Mouse (Mus musculus) limb, embryonic 12.5 days (tissue): ENCODE data around the gene Amigo1. TPM values are rescaled to one million over a fixed set of nuclear protein-coding genes. Genes with fewer than 3 reads are reported as not detected.

Source experiments
- polyA plus RNA-seq: library from polyadenylated mRNA; unstranded; fragments of >200 nt; fragmentation: Nextera tagmentation; extraction: Ambion mirVana; gene quantifications from 2 replicates; pipeline ENCODE4 v1.2.1, GENCODE M21; 2016

Amigo1 gene
- polyA plus RNA-seq, 1 experiment from 2014 or later, result 4.4 TPM

Other genes with a start within 250 kb of the Amigo1 start
- 11.0 and 11.4 TPM in 2 replicates for gene Gstm6, start 242.6 kb upstream of the Amigo1 start, polyA plus RNA-seq
- not detected in 2 replicates for gene Gstm3, start 217.1 kb upstream of the Amigo1 start, polyA plus RNA-seq
- 34.0 and 37.4 TPM in 2 replicates for gene Gstm2, start 199.9 kb upstream of the Amigo1 start, polyA plus RNA-seq
- 38.3 and 38.9 TPM in 2 replicates for gene Gstm1, start 168.4 kb upstream of the Amigo1 start, polyA plus RNA-seq
- gene Gstm4, start 141.4 kb upstream of the Amigo1 start, polyA plus RNA-seq, result 16.3 and 17.4 TPM in 2 replicates
- 51.5 and 51.7 TPM in 2 replicates for gene Ampd2, start 99.7 kb upstream of the Amigo1 start, polyA plus RNA-seq
- gene Gnat2, start 93.5 kb upstream of the Amigo1 start, polyA plus RNA-seq, result 0.55 and 0.69 TPM in 2 replicates
- 192 and 199 TPM in 2 replicates for gene Gnai3, start 40.2 kb upstream of the Amigo1 start, polyA plus RNA-seq
- 0.05 and 0.10 TPM in 2 replicates for gene Gpr61, start 31.5 kb upstream of the Amigo1 start, polyA plus RNA-seq
- 1.7 TPM in 2 replicates for gene Cyb561d1, start 14.9 kb downstream of the Amigo1 start, polyA plus RNA-seq
- 25.2 and 26.0 TPM in 2 replicates for gene Atxn7l2, start 24.6 kb downstream of the Amigo1 start, polyA plus RNA-seq
- gene Sypl2, start 40.3 kb downstream of the Amigo1 start, polyA plus RNA-seq, result 0.64 and 0.87 TPM in 2 replicates
- gene Psma5, start 70.6 kb downstream of the Amigo1 start, polyA plus RNA-seq, result 297 and 302 TPM in 2 replicates
- gene Sort1, start 97.7 kb downstream of the Amigo1 start, polyA plus RNA-seq, result 14.7 and 16.2 TPM in 2 replicates
- not detected in 2 replicates for gene Mybphl, start 178.6 kb downstream of the Amigo1 start, polyA plus RNA-seq
- gene Psrc1, start 197.5 kb downstream of the Amigo1 start, polyA plus RNA-seq, result 78.1 and 83.5 TPM in 2 replicates
- gene Celsr2, start 229.2 kb downstream of the Amigo1 start, polyA plus RNA-seq, result 4.4 and 6.3 TPM in 2 replicates